Mouse (Mus musculus): ENCODE results near the gene Olfr1467.

Olfr1467 gene

DNA sequence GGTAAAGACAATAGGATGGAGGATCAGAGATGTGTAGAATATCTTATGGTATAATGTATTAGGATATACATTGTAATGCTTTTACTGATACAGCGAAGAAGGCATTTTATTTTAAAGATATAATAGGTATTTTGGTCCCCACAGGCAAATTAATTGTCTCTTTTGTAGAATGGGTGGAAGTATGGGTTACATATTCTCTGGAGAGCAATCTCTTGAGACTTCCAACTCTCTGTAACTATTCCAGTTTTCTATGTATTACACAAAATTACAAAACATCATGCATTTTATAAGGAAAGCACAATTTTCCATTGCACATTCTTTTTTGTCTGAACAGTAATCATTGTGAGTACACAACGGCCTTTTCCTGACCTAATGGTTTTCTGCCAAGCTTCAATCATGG, at the start of gene Olfr1467:
TSS of gene Olfr1467 (plus strand) at position 301 of the 400 bp plus-strand sequence.
- DNase-seq (ENCODE audit: low spot score in 2 of 2): no peak

DNA sequence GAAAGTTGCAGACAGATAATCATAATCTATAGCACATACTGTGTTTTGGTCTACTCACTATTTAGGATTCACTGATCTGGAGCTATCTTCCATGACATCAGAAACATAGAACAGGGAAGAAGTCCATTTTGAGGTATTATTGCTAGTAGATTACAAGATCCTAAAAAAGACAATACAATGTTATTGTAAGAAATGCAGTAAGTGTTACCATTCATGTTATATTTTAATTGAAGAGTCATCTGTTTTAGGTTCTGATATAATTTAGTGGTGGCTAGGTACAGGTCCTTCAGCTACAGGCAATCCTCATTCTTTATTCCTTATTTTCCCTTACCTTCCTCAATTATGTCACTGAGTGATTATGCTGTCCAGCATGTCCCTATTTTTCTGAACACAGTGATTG, 46.6 kb upstream of the Olfr1467 start, which contains the start of gene Olfr1465:
TSS of gene Olfr1465 (minus strand) at position 101 of the 400 bp plus-strand sequence.
- DNase-seq (ENCODE audit: low spot score in 2 of 2): no peak

DNA sequence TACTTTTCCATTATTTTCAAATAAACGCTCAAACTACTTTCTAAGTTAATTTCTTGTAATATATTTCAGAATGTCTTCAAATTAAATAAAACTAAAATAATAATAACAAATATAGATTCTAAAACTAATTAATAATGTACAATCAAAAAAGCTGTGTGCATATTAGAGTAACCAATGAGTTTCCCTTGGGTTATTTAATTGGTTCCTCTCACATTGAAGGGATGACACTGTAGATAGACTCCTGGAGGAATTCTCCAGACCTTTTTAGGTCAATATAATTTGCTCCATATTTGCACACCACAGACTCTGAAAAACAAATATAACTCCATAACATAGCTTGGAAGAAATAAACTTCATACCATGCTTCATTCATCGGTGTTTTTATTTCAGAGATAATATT, 23.5 kb upstream of the Olfr1467 start, which contains the start of gene Olfr1466:
TSS of gene Olfr1466 (plus strand) at position 301 of the 400 bp plus-strand sequence.
- no peak for DNase-seq (ENCODE audit: low spot score in 2 of 2)

DNA sequence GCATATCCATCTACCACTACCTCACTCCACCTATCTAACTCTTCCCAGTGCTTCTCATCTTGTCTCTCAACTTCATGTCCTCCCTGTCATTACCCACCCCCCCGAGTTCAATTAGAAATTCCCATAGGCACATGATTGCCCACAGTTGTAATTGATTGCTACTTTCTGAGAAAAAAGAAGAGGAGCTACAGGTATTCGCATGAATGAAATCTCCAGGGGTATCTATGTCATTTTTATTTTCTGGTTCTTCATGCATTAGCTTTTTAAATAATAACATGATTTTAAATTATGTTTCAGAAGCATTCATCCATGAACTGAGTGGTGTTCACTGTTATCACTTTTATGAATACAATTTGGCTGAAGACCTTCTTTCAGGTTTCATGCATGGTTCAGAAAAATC, 45.5 kb downstream of the Olfr1467 start, which contains the start of gene Olfr1469:
TSS of gene Olfr1469 (plus strand) at position 301 of the 400 bp plus-strand sequence.
- no peak for DNase-seq (ENCODE audit: low spot score in 2 of 2)

All from heart, adult 9 months (tissue).